Mouse (Mus musculus) splenic B cell, adult 2 months (primary cell): ENCODE results near the gene Pabpc6.

Experiments used
- DNase-seq: peaks from one replicate; pipeline ENCODE4 v3.0.0-alpha.2; 2011; ENCODE audit warnings: low read depth, low spot score
- H3K27me3 ChIP-seq: 2 replicates; pipeline ENCODE4 v1.6.1; 2012; ENCODE audit warnings: mild to moderate bottlenecking, low read length, moderate library complexity, mixed read lengths; ENCODE audit not compliant: control insufficient read depth, poor library complexity, insufficient read depth, severe bottlenecking
- H3K36me3 ChIP-seq: 2 replicates; pipeline ENCODE4 v1.6.1; 2012; ENCODE audit warnings: mild to moderate bottlenecking, low read length, moderate library complexity, mixed read lengths; ENCODE audit not compliant: control insufficient read depth, poor library complexity, insufficient read depth, severe bottlenecking

The Pabpc6 gene

DNA sequence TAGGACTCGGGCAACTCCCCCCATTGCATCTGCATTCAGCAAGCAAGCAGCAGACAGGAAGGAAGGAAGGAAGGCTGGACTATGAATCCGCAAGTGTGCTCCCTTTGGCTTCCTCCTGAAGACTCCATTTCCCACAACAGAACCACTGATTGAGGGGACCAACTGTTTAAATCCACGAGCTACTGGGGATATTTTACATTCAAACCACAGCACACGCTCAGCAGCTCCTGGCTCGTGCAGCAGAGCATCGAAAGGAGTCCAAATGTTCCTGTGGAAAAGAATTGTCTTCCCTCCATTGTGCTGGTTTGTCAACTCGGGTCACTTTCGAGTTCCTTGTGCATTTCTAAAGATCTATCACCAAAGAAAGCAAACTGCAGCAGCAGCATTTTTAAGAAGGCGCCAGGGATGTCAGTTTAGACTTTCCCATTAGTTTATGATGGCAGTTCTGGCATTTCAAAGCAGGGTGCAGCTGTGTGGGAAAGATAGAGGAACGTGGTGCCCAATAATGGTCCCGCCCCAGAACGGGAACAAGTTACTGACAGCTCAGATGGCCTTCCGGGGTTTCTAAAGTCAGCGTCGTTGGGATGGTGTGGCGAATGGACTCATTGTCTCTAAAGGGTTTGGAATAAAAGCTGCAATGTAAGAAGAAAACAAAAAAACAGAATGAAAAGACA, 36.8 kb downstream of the Pabpc6 start:
- no peaks in the 10 kb centered on the region for H3K27me3 ChIP-seq
- H3K36me3 ChIP-seq: no peaks in the 10 kb centered on the region
- DNase-seq: no peak

DNA sequence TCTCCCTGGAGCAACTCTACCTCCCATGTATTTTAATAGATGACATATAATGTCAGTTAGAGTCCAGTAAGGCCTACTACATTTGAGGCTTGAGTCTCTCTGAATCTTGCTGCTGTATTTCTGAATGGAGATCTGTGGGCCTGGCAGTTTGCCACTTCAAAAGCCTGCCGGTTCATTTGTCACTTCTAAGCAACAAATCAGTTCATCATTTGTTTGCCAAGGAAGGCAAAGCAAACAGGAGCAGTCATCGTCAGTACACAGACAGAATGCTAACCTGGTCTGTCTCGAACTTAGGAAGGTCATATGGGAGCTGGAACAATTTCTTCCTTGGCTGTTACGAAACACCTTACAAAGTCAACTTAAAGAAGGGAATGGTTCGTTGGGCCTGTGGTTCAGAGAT, 37.4 kb downstream of the Pabpc6 start:
- no peaks in the 10 kb centered on the region for H3K36me3 ChIP-seq
- H3K27me3 ChIP-seq: no peaks in the 10 kb centered on the region
- DNase-seq: no peak

DNA sequence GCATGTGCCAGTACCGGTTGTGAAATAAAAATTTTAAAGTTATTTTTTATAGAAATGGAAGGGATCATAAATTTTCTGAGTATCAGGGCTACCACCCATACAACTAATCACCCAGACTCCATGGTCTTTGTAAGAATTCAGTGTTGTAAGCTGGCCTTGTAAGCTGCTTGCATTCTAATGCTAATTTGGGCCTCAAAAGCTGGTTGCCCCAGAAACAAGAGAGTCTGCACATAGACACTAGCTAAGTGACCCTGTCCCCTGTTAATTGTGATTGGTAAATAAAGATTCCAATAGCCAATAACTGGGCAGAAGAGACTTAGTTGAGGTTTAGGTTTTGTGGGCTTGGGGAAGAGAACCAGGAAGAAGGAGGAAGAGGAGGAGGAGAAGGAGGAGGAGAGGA, 38.4 kb downstream of the Pabpc6 start:
- Histone ChIP-seq H3K27me3 (no peaks in the 10 kb centered on the region), H3K36me3 (no peaks in the 10 kb centered on the region)
- no peak for DNase-seq

DNA sequence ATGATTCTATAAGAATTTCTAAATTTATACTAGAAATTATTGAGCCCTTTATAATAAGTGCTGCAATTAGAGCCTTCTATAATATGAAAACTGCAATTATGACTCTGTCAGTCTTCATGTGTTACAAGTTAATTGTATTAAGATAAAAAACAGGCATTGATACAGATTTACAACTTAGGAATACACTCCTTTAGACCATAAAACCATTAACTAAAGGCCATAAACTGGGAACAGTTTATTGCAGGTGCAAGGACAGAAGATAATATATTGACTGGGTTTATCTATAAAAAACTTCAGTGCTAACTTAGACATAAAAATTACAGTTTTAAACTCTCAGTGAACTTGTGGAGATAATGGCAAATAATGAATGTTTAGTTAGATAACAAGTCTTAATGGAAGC, 42.5 kb downstream of the Pabpc6 start:
- DNase-seq: no peak
- Histone ChIP-seq H3K27me3 (no peaks in the 10 kb centered on the region), H3K36me3 (no peaks in the 10 kb centered on the region)
